Mouse (Mus musculus): Measurements from ENCODE around the gene Oat. TPM values are rescaled to one million over a fixed set of nuclear protein-coding genes. Genes with fewer than 3 reads are reported as not detected.

The Oat gene
- total RNA-seq (2021): 100 to 1,000 TPM; 161 to 197 TPM
- 170 and 253 TPM in 2 replicates for polyA plus RNA-seq (2012; rRNA removed)
- long read RNA-seq, transcript Oat-201 (10 exons, 2,152 nt): major isoform, 139 of 152 reads
- long read RNA-seq, partial matches to known transcripts: 10 of 152 reads
- long read RNA-seq, other reads (novel, unspliced or antisense): 3 of 152 reads

DNA sequence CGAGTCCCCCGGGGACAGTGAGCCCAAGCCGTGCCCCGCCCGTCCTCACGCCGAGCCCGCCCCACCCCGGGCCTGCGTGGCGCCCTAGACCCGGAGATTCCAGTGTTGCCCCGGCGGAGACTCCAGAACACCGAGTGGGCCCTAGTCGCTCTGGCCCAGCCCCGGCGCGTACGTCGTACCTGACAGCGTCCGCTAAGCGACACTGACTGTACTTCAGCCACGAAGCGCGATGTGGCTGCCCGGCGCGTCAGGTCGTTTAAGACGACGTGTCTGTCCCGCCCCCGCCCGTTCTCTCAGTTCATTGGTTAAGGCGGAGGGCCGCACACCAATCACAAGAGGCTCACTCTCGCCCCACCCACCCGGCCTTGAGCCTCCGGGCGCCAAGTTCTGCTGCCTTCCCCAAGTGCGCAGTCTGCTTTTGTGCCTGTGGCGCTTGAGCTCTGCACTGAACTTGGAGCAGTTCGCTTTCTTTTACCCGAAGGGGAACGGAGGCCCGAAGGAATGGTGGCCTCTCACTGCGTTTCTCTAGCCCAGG lies at the start of gene Oat:
TSS of gene Oat (minus strand) at position 283 of the 535 bp plus-strand sequence.
- TF ChIP-seq CTCF (IDR thresholded peaks at IDR 0.05) (peak; percentile 37; the same call in 1 of the 2 replicates), EP300 (IDR thresholded peaks at IDR 0.05; ENCODE audit: insufficient read depth, low read depth, low read length) (peak; percentile 43; the same call in 1 of the 2 replicates), POLR2A (IDR thresholded peaks at IDR 0.05; ENCODE audit: insufficient read depth, low read depth, low read length) (peak; percentile 98)
- DNase-seq: peak; percentile 94 to 96
- Histone ChIP-seq H3K79me2 (replicated peaks; ENCODE audit: control insufficient read depth, insufficient read depth, low read length) (0 out of 2 replicates have a peak, but pooled peaks cover 3% of the 10 kb centered on the region), H3K9ac (ENCODE audit: low read depth, low read length) (peak within 1 kb of the TSS; percentile 91), H3K27ac (peak within 1 kb of the TSS; percentile 93), H3K36me3 (ENCODE audit: control insufficient read depth, insufficient read depth, low read length) (peaks cover 15% of the 10 kb centered on the region), H3K4me1 (ENCODE audit: control insufficient read depth, insufficient read depth, low read length) (peaks cover 9% of the 10 kb centered on the region), H3K27me3 (ENCODE audit: control insufficient read depth, insufficient read depth, low read length) (no peaks in the 10 kb centered on the region), H3K4me3 (peak within 1 kb of the TSS; percentile 91)
- under 1% methylated on average over 49 of the region's 49 CpGs for WGBS
- intact Hi-C loops (cut with DNase I): loop anchor here (2.0 kb wide), 2 partner anchors 35 to 63 kb away; partner anchors contain the start of gene Lhpp

DNA sequence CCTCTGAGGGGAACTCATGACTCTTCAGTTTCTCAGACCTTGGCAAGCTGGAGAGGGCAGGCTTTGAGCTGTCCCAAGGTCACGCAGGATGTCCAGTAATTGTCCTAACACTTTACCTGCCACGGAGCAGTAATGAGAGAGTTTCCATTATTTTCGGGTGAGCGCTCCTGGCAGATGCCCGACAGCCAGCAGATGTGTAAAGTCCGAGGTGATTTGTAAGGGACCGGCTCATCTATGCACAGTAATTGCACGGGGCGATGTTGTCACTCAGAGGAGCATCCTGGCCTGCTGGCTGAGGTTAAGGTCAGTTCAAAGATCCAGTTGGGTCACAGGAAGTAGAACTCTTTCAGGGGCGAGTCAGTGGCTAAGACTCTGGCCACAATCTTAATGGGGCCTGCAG lies 48.0 kb upstream of the Oat start:
- intact Hi-C loops (cut with DNase I): no loop called here
- Histone ChIP-seq H3K79me2 (replicated peaks; ENCODE audit: control insufficient read depth, insufficient read depth, low read length) (no peaks in the 10 kb centered on the region), H3K36me3 (ENCODE audit: control insufficient read depth, insufficient read depth, low read length) (peaks cover 4% of the 10 kb centered on the region; the same call in 1 of the 2 replicates), H3K27ac (no peak overlapping the region), H3K4me1 (ENCODE audit: control insufficient read depth, insufficient read depth, low read length) (peaks cover 2% of the 10 kb centered on the region; the same call in 1 of the 2 replicates), H3K27me3 (ENCODE audit: control insufficient read depth, insufficient read depth, low read length) (no peaks in the 10 kb centered on the region), H3K9ac (ENCODE audit: low read depth, low read length) (no peak overlapping the region), H3K4me3 (no peak overlapping the region)
- WGBS: 54% methylated on average over 10 of the region's 10 CpGs
- TF ChIP-seq CTCF (IDR thresholded peaks at IDR 0.05) (no peak), EP300 (IDR thresholded peaks at IDR 0.05; ENCODE audit: insufficient read depth, low read depth, low read length) (no peak), POLR2A (IDR thresholded peaks at IDR 0.05; ENCODE audit: insufficient read depth, low read depth, low read length) (no peak)
- no peak for DNase-seq

DNA sequence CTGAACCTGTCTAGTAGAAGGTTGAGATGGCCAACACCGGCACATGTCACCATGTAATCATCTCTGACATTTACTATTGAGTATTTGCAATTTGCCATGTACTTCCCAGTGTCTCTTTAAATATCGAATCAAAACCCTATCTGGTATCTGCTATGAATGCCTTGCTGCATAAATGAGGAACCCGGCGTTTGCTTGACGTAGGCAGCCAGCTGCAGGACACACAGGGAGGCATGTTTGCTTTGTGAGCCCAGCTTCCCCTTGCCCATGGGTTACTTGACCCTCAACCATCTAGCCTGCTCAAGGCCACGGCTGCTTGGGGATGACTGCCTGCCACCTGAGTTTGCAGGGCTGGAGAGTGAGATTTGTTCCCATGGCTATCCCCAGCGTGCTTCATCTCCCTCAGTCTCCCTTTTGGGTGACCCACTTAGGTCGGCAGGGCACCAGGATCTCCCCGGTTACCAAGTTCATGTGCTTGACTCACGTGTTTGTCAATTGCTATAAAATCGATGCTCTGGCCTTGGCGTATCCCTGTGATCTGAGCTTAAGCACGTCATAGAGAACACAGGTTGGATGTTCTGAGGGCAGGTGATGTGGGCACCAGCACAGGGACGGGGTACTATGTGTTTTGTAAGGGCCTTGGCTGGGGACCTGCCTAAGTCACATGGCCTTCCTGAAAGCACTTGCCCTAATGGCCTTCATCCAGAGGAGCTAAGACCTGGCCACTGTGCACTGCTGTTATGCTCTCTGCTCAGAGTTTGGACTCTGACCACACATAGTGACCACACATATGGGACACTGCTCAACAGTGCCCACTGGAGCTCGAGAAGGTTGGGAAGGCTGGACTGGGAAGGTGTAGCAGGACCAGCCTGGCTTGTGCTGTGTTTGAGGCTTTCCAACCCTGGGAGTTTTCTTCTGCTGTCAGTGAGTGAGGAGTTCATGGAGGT lies 44.0 kb upstream of the Oat start:
- no peak for TF ChIP-seq POLR2A (IDR thresholded peaks at IDR 0.05; ENCODE audit: insufficient read depth, low read depth, low read length)
- TF ChIP-seq CTCF (IDR thresholded peaks at IDR 0.05): no peak
- TF ChIP-seq EP300 (IDR thresholded peaks at IDR 0.05; ENCODE audit: insufficient read depth, low read depth, low read length): no peak
- H3K4me3 ChIP-seq: no peak overlapping the region
- 89% methylated on average over 15 of the region's 15 CpGs for WGBS
- DNase-seq: peak in 1 of 2 experiments; percentile 14
- H3K9ac ChIP-seq (ENCODE audit: low read depth, low read length): no peak overlapping the region
- H3K79me2 ChIP-seq (replicated peaks; ENCODE audit: control insufficient read depth, insufficient read depth, low read length): no peaks in the 10 kb centered on the region
- H3K27me3 ChIP-seq (ENCODE audit: control insufficient read depth, insufficient read depth, low read length): no peaks in the 10 kb centered on the region
- no peak overlapping the region for H3K27ac ChIP-seq
- H3K4me1 ChIP-seq (ENCODE audit: control insufficient read depth, insufficient read depth, low read length): no peaks in the 10 kb centered on the region
- no peaks in the 10 kb centered on the region for H3K36me3 ChIP-seq (ENCODE audit: control insufficient read depth, insufficient read depth, low read length)
- intact Hi-C loops (cut with DNase I): no loop called here

DNA sequence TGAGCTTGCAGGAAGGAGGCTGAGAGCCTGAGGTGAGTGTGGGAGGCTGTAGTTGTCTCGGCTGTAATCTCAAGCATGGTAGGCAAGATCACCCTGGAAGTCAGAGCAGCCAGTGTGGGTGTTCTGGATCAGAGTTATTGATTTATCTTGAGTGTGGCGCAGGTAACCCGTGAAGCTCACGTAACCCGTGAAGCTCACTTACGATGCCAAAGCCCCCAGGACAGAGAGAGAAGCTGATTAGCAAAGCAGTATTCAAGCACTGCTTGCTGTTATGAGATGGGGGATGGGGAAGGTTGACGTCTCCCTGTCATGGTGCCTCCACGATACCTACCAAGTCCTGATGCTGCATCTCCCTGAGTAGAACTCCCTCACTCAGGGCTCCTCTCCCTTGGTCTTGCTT lies 43.4 kb upstream of the Oat start:
- Histone ChIP-seq H3K4me1 (ENCODE audit: control insufficient read depth, insufficient read depth, low read length) (no peaks in the 10 kb centered on the region), H3K27me3 (ENCODE audit: control insufficient read depth, insufficient read depth, low read length) (no peaks in the 10 kb centered on the region), H3K36me3 (ENCODE audit: control insufficient read depth, insufficient read depth, low read length) (no peaks in the 10 kb centered on the region), H3K27ac (no peak overlapping the region), H3K9ac (ENCODE audit: low read depth, low read length) (no peak overlapping the region), H3K79me2 (replicated peaks; ENCODE audit: control insufficient read depth, insufficient read depth, low read length) (no peaks in the 10 kb centered on the region), H3K4me3 (no peak overlapping the region)
- TF ChIP-seq CTCF (IDR thresholded peaks at IDR 0.05) (no peak), EP300 (IDR thresholded peaks at IDR 0.05; ENCODE audit: insufficient read depth, low read depth, low read length) (no peak), POLR2A (IDR thresholded peaks at IDR 0.05; ENCODE audit: insufficient read depth, low read depth, low read length) (no peak)
- DNase-seq: no peak
- intact Hi-C loops (cut with DNase I): no loop called here
- WGBS: 92% methylated on average over 8 of the region's 8 CpGs

DNA sequence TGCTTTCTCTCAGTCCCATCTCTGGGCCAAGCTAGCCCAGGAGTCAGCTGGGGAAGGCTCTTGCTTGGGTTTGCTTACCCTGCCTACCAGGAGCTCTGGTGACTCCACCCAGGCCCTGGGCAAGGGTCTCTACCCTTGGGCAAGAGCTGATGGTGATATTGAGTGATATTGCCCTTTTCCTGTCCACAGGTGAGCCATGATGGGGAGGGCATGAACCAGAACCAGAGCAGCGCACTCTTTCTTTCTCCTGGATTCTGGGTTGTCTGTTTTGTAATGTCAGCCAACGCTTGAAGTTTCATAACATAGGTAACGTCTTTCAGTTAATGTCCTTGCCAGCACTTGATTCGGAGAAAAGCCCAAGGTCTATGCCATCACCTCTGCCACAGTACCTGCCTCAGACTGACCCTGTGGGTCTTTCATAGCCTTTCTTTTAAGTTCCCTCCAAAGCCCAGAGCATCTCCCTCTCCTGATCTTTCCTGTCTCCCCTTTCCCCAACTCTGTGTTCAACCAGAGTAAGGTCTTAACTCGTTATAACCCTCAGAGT lies 40.9 kb upstream of the Oat start:
- no peaks in the 10 kb centered on the region for H3K36me3 ChIP-seq (ENCODE audit: control insufficient read depth, insufficient read depth, low read length)
- no peak overlapping the region for H3K9ac ChIP-seq (ENCODE audit: low read depth, low read length)
- 85% methylated on average over 5 of the region's 5 CpGs for WGBS
- no peak for DNase-seq
- TF ChIP-seq CTCF (IDR thresholded peaks at IDR 0.05) (no peak), EP300 (IDR thresholded peaks at IDR 0.05; ENCODE audit: insufficient read depth, low read depth, low read length) (no peak), POLR2A (IDR thresholded peaks at IDR 0.05; ENCODE audit: insufficient read depth, low read depth, low read length) (no peak)
- H3K4me1 ChIP-seq (ENCODE audit: control insufficient read depth, insufficient read depth, low read length): no peaks in the 10 kb centered on the region
- no peaks in the 10 kb centered on the region for H3K79me2 ChIP-seq (replicated peaks; ENCODE audit: control insufficient read depth, insufficient read depth, low read length)
- intact Hi-C loops (cut with DNase I): no loop called here
- no peak overlapping the region for H3K4me3 ChIP-seq
- no peak overlapping the region for H3K27ac ChIP-seq
- no peaks in the 10 kb centered on the region for H3K27me3 ChIP-seq (ENCODE audit: control insufficient read depth, insufficient read depth, low read length)

Data from heart, adult 2 months (tissue).